Mouse (Mus musculus): Measurements from ENCODE around the gene Mthfs. TPM values are rescaled to one million over a fixed set of nuclear protein-coding genes. Genes with fewer than 3 reads are reported as not detected.

The Mthfs gene
- polyA plus RNA-seq, 1 experiment from 2014 or later, result 19.4 TPM

- no peaks in the 10 kb centered on the region for H3K9me3 ChIP-seq
- H3K4me1 ChIP-seq, result no peaks in the 10 kb centered on the region
- no peak overlapping the region for H3K27ac ChIP-seq (replicated peaks)
- no peak overlapping the region for H3K4me3 ChIP-seq
- no peak for DNase-seq (ENCODE audit: low spot score)
- H3K36me3 ChIP-seq (replicated peaks), result no peaks in the 10 kb centered on the region
- 77% methylated on average over 4 of the region's 4 CpGs for WGBS
- no peaks in the 10 kb centered on the region for H3K27me3 ChIP-seq (replicated peaks; ENCODE audit: low read depth, poor library complexity, severe bottlenecking)
These were observed 56.6 kb downstream of the Mthfs start for GRCm38 (mm10) chr9:89267093-89267492.

GRCm38 (mm10) chr9:89267572-89267971 is 57.1 kb downstream of the Mthfs start:
- Histone ChIP-seq H3K4me3 (no peak overlapping the region), H3K36me3 (replicated peaks) (no peaks in the 10 kb centered on the region), H3K9me3 (no peaks in the 10 kb centered on the region), H3K27me3 (replicated peaks; ENCODE audit: low read depth, poor library complexity, severe bottlenecking) (no peaks in the 10 kb centered on the region), H3K4me1 (no peaks in the 10 kb centered on the region), H3K27ac (replicated peaks) (no peak overlapping the region)
- 75% methylated on average over 5 of the region's 5 CpGs for WGBS
- no peak for DNase-seq (ENCODE audit: low spot score)

GRCm38 (mm10) chr9:89270376-89270775 is 59.9 kb downstream of the Mthfs start:
- Histone ChIP-seq H3K27ac (replicated peaks) (no peak overlapping the region), H3K27me3 (replicated peaks; ENCODE audit: low read depth, poor library complexity, severe bottlenecking) (no peaks in the 10 kb centered on the region), H3K36me3 (replicated peaks) (no peaks in the 10 kb centered on the region), H3K4me1 (no peaks in the 10 kb centered on the region), H3K4me3 (no peak overlapping the region), H3K9me3 (no peaks in the 10 kb centered on the region)
- WGBS, result 85% methylated on average over 2 of the region's 2 CpGs
- DNase-seq (ENCODE audit: low spot score), result no peak

- Histone ChIP-seq H3K27ac (replicated peaks) (no peak overlapping the region), H3K9me3 (no peaks in the 10 kb centered on the region), H3K36me3 (replicated peaks) (no peaks in the 10 kb centered on the region), H3K4me1 (no peaks in the 10 kb centered on the region), H3K4me3 (no peak overlapping the region), H3K27me3 (replicated peaks; ENCODE audit: low read depth, poor library complexity, severe bottlenecking) (no peaks in the 10 kb centered on the region)
- 87% methylated on average over 7 of the region's 7 CpGs for WGBS
- DNase-seq (ENCODE audit: low spot score), result no peak
These were observed 63.3 kb downstream of the Mthfs start for GRCm38 (mm10) chr9:89273766-89274165.

- H3K4me1 ChIP-seq, result no peaks in the 10 kb centered on the region
- no peaks in the 10 kb centered on the region for H3K27me3 ChIP-seq (replicated peaks; ENCODE audit: low read depth, poor library complexity, severe bottlenecking)
- H3K9me3 ChIP-seq, result no peaks in the 10 kb centered on the region
- no peak for DNase-seq (ENCODE audit: low spot score)
- no peak overlapping the region for H3K4me3 ChIP-seq
- no peaks in the 10 kb centered on the region for H3K36me3 ChIP-seq (replicated peaks)
- 93% methylated on average over 8 of the region's 8 CpGs for WGBS
- no peak overlapping the region for H3K27ac ChIP-seq (replicated peaks)
These were observed 67.7 kb downstream of the Mthfs start for GRCm38 (mm10) chr9:89278207-89278606.

- Histone ChIP-seq H3K36me3 (replicated peaks) (no peaks in the 10 kb centered on the region), H3K4me3 (no peak overlapping the region), H3K4me1 (no peaks in the 10 kb centered on the region), H3K27ac (replicated peaks) (no peak overlapping the region), H3K9me3 (no peaks in the 10 kb centered on the region), H3K27me3 (replicated peaks; ENCODE audit: low read depth, poor library complexity, severe bottlenecking) (no peaks in the 10 kb centered on the region)
- WGBS, result 90% methylated on average over 2 of the region's 2 CpGs
- DNase-seq (ENCODE audit: low spot score), result no peak
These were observed 72.0 kb downstream of the Mthfs start for GRCm38 (mm10) chr9:89282374-89283068.

- no peaks in the 10 kb centered on the region for H3K4me1 ChIP-seq
- 79% methylated on average over 2 of the region's 2 CpGs for WGBS
- no peak overlapping the region for H3K4me3 ChIP-seq
- no peaks in the 10 kb centered on the region for H3K36me3 ChIP-seq (replicated peaks)
- H3K27me3 ChIP-seq (replicated peaks; ENCODE audit: low read depth, poor library complexity, severe bottlenecking), result no peaks in the 10 kb centered on the region
- no peak overlapping the region for H3K27ac ChIP-seq (replicated peaks)
- no peaks in the 10 kb centered on the region for H3K9me3 ChIP-seq
- no peak for DNase-seq (ENCODE audit: low spot score)
These were observed 77.6 kb downstream of the Mthfs start for GRCm38 (mm10) chr9:89288037-89288436.

GRCm38 (mm10) chr9:89293364-89293763 is 82.9 kb downstream of the Mthfs start:
- no peaks in the 10 kb centered on the region for H3K36me3 ChIP-seq (replicated peaks)
- no peaks in the 10 kb centered on the region for H3K27me3 ChIP-seq (replicated peaks; ENCODE audit: low read depth, poor library complexity, severe bottlenecking)
- DNase-seq (ENCODE audit: low spot score), result no peak
- H3K9me3 ChIP-seq, result no peaks in the 10 kb centered on the region
- H3K4me3 ChIP-seq, result no peak overlapping the region
- 87% methylated on average over 3 of the region's 3 CpGs for WGBS
- no peak overlapping the region for H3K27ac ChIP-seq (replicated peaks)
- no peaks in the 10 kb centered on the region for H3K4me1 ChIP-seq

- H3K27ac ChIP-seq (replicated peaks), result no peak overlapping the region
- no peaks in the 10 kb centered on the region for H3K9me3 ChIP-seq
- no peaks in the 10 kb centered on the region for H3K27me3 ChIP-seq (replicated peaks; ENCODE audit: low read depth, poor library complexity, severe bottlenecking)
- no peak overlapping the region for H3K4me3 ChIP-seq
- H3K36me3 ChIP-seq (replicated peaks), result no peaks in the 10 kb centered on the region
- 67% methylated on average over 3 of the region's 3 CpGs for WGBS
- DNase-seq (ENCODE audit: low spot score), result no peak
- H3K4me1 ChIP-seq, result no peaks in the 10 kb centered on the region
These were observed 83.6 kb downstream of the Mthfs start for GRCm38 (mm10) chr9:89294121-89294520.

- Histone ChIP-seq H3K27ac (replicated peaks) (no peak overlapping the region), H3K27me3 (replicated peaks; ENCODE audit: low read depth, poor library complexity, severe bottlenecking) (no peaks in the 10 kb centered on the region), H3K9me3 (no peaks in the 10 kb centered on the region), H3K36me3 (replicated peaks) (no peaks in the 10 kb centered on the region), H3K4me3 (no peak overlapping the region), H3K4me1 (no peaks in the 10 kb centered on the region)
- WGBS, result 84% methylated on average over 2 of the region's 2 CpGs
- no peak for DNase-seq (ENCODE audit: low spot score)
These were observed 95.2 kb downstream of the Mthfs start for GRCm38 (mm10) chr9:89305637-89306036.

- Histone ChIP-seq H3K27ac (replicated peaks) (no peak overlapping the region), H3K4me3 (no peak overlapping the region), H3K9me3 (no peaks in the 10 kb centered on the region), H3K36me3 (replicated peaks) (no peaks in the 10 kb centered on the region), H3K27me3 (replicated peaks; ENCODE audit: low read depth, poor library complexity, severe bottlenecking) (no peaks in the 10 kb centered on the region), H3K4me1 (no peaks in the 10 kb centered on the region)
- DNase-seq (ENCODE audit: low spot score), result no peak
- WGBS, result 87% methylated on average over 7 of the region's 7 CpGs
These were observed 98.1 kb downstream of the Mthfs start for GRCm38 (mm10) chr9:89308357-89309194.

GRCm38 (mm10) chr9:89309195-89309535 is 98.7 kb downstream of the Mthfs start:
- Histone ChIP-seq H3K4me1 (no peaks in the 10 kb centered on the region), H3K27me3 (replicated peaks; ENCODE audit: low read depth, poor library complexity, severe bottlenecking) (no peaks in the 10 kb centered on the region), H3K9me3 (no peaks in the 10 kb centered on the region), H3K27ac (replicated peaks) (no peak overlapping the region), H3K4me3 (no peak overlapping the region), H3K36me3 (replicated peaks) (no peaks in the 10 kb centered on the region)
- DNase-seq (ENCODE audit: low spot score), result no peak
- 77% methylated on average over 2 of the region's 2 CpGs for WGBS

- H3K27me3 ChIP-seq (replicated peaks; ENCODE audit: low read depth, poor library complexity, severe bottlenecking), result no peaks in the 10 kb centered on the region
- no peaks in the 10 kb centered on the region for H3K36me3 ChIP-seq (replicated peaks)
- H3K9me3 ChIP-seq, result no peaks in the 10 kb centered on the region
- no peak for DNase-seq (ENCODE audit: low spot score)
- 82% methylated on average over 2 of the region's 2 CpGs for WGBS
- no peak overlapping the region for H3K4me3 ChIP-seq
- no peak overlapping the region for H3K27ac ChIP-seq (replicated peaks)
- H3K4me1 ChIP-seq, result no peaks in the 10 kb centered on the region
These were observed 101.2 kb downstream of the Mthfs start for GRCm38 (mm10) chr9:89311649-89312048.

Data from embryonic facial prominence, embryonic 10.5 days (tissue).